Mouse (Mus musculus) MEL (cell line): ENCODE measurements at regions not wholly inside any gene's neighbourhood (a gene's known extent, or its start where the extent isn't known, plus 50 kb on each side); places are given as distances from the start of the nearest gene placed in this dataset.

Experiments
- DNase-seq: peaks from one replicate; pipeline ENCODE4 v3.0.0; 2011; ENCODE audit warnings: low read depth, low spot score
- H3K27ac ChIP-seq: 2 replicates; pipeline ENCODE4 v1.5.1; 2012; ENCODE audit warnings: low read depth, mild to moderate bottlenecking, control low read depth, low read length, moderate library complexity; ENCODE audit not compliant: control insufficient read depth
- H3K27me3 ChIP-seq, 2 experiments: fragments of 150-350 bp in 1 of 2; sonication (generic) in 1 of 2; 2 replicates each; pipeline ENCODE4 v1.6.1; 2012; ENCODE audit warnings: low read length in 2 of 2, mild to moderate bottlenecking in 2 of 2, improper control_type of control experiment in 1 of 2, moderate library complexity in 1 of 2; ENCODE audit not compliant: insufficient read depth in 2 of 2, control insufficient read depth in 1 of 2
- H3K36me3 ChIP-seq, 2 experiments: 2 replicates each; pipeline ENCODE4 v1.6.1; 2012 to 2014; ENCODE audit warnings: low read length in 2 of 2, improper control_type of control experiment in 1 of 2, inconsistent platforms in 1 of 2, mild to moderate bottlenecking in 1 of 2; ENCODE audit not compliant: insufficient read depth in 2 of 2, control insufficient read depth in 1 of 2
- H3K4me1 ChIP-seq, 2 experiments: fragments of 150-350 bp in 1 of 2; sonication (generic) in 1 of 2; 2 replicates each; pipeline ENCODE4 v1.6.1; 2012; ENCODE audit warnings: low read length in 2 of 2, improper control_type of control experiment in 1 of 2, mild to moderate bottlenecking in 1 of 2; ENCODE audit not compliant: insufficient read depth in 2 of 2, control insufficient read depth in 1 of 2
- H3K4me3 ChIP-seq, 2 experiments: fragments of 150-350 bp in 1 of 2; sonication (generic) in 1 of 2; 2 replicates each; pipeline ENCODE4 v1.5.1; 2012; ENCODE audit warnings: low read depth in 2 of 2, low read length in 2 of 2, mild to moderate bottlenecking in 2 of 2, moderate library complexity in 2 of 2, control low read depth in 1 of 2, improper control_type of control experiment in 1 of 2; ENCODE audit not compliant: control insufficient read depth in 1 of 2, insufficient read depth in 1 of 2
- H3K79me2 ChIP-seq: 2 replicates; pipeline ENCODE4 v1.6.1; 2012; ENCODE audit warnings: mild to moderate bottlenecking, low read length, moderate library complexity; ENCODE audit not compliant: control insufficient read depth, poor library complexity, insufficient read depth
- H3K9ac ChIP-seq: 2 replicates; pipeline ENCODE4 v1.6.1; 2012; ENCODE audit warnings: low read depth, mild to moderate bottlenecking, control low read depth, low read length, moderate library complexity; ENCODE audit not compliant: control insufficient read depth, poor library complexity, severe bottlenecking
- H3K9me3 ChIP-seq: fragments of 150-350 bp; sonication (generic); replicated peaks from 2 replicates; pipeline ENCODE4 v1.6.1; 2012; ENCODE audit warnings: mild to moderate bottlenecking, low read length, improper control_type of control experiment, moderate library complexity; ENCODE audit not compliant: insufficient read depth
- BHLHE40 ChIP-seq: IDR thresholded peaks from 2 replicates; pipeline ENCODE4 v1.6.1; 2012; ENCODE audit warnings: low read depth, mild to moderate bottlenecking, inconsistent platforms, low read length, improper control_type of control experiment, borderline replicate concordance
- CTCF ChIP-seq, 3 experiments: IDR thresholded peaks in 2 of 3; conservative IDR thresholded peaks in 1 of 3; 2 replicates each; pipeline ENCODE4 v1.5.1; 2011 to 2012; ENCODE audit warnings: low read length in 3 of 3, low read depth in 2 of 3, mild to moderate bottlenecking in 2 of 3, improper control_type of control experiment in 1 of 3, inconsistent platforms in 1 of 3, mixed read lengths in 1 of 3, moderate library complexity in 1 of 3; ENCODE audit not compliant: control insufficient read depth in 1 of 3, insufficient read depth in 1 of 3, poor library complexity in 1 of 3, severe bottlenecking in 1 of 3
- ELF1 ChIP-seq: IDR thresholded peaks from 2 replicates; pipeline ENCODE4 v1.6.1; 2014; ENCODE audit warnings: low read depth, mild to moderate bottlenecking, inconsistent platforms, low read length, improper control_type of control experiment, moderate library complexity
- GABPA ChIP-seq: IDR thresholded peaks from 2 replicates; pipeline ENCODE4 v1.6.1; 2012; ENCODE audit warnings: low read depth, mild to moderate bottlenecking, inconsistent platforms, low read length, improper control_type of control experiment, moderate library complexity
- KAT2A ChIP-seq: conservative IDR thresholded peaks from 2 replicates; pipeline ENCODE4 v1.6.1; 2012; ENCODE audit warnings: low read depth, low read length, improper control_type of control experiment, inconsistent platforms
- MAFK ChIP-seq: IDR thresholded peaks from 2 replicates; pipeline ENCODE4 v1.6.1; 2011; ENCODE audit warnings: low read depth, mild to moderate bottlenecking, low read length, improper control_type of control experiment, borderline replicate concordance
- MAX ChIP-seq: IDR thresholded peaks from 2 replicates; pipeline ENCODE4 v1.6.1; 2011; ENCODE audit warnings: low read length, improper control_type of control experiment
- MYB ChIP-seq: IDR thresholded peaks from 2 replicates; pipeline ENCODE4 v1.6.1; 2011; ENCODE audit warnings: mild to moderate bottlenecking, low read depth, low read length, improper control_type of control experiment
- NRF1 ChIP-seq: IDR thresholded peaks from 2 replicates; pipeline ENCODE4 v1.6.1; 2014; ENCODE audit warnings: low read depth, mild to moderate bottlenecking, inconsistent platforms, low read length, improper control_type of control experiment, moderate library complexity; ENCODE audit not compliant: poor library complexity, insufficient read depth, severe bottlenecking
- POLR2A ChIP-seq, 2 experiments: IDR thresholded peaks; 2 replicates each; pipeline ENCODE4 v1.6.1; 2011 to 2012; ENCODE audit warnings: low read length in 2 of 2, mild to moderate bottlenecking in 2 of 2, control low read depth in 1 of 2, improper control_type of control experiment in 1 of 2, low read depth in 1 of 2, moderate library complexity in 1 of 2; ENCODE audit not compliant: control insufficient read depth in 1 of 2, insufficient read depth in 1 of 2, poor library complexity in 1 of 2
- POLR2AphosphoS2 ChIP-seq: IDR thresholded peaks from 2 replicates; pipeline ENCODE4 v1.6.1; 2011; ENCODE audit warnings: low read length, improper control_type of control experiment
- RAD21 ChIP-seq: IDR thresholded peaks from 2 replicates; pipeline ENCODE4 v1.6.1; 2011; ENCODE audit warnings: mild to moderate bottlenecking, low read depth, low read length, improper control_type of control experiment
- RCOR1 ChIP-seq: IDR thresholded peaks from 2 replicates; pipeline ENCODE4 v1.6.1; 2012; ENCODE audit warnings: low read depth, mild to moderate bottlenecking, inconsistent platforms, low read length, improper control_type of control experiment
- UBTF ChIP-seq: IDR thresholded peaks from 2 replicates; pipeline ENCODE4 v1.6.1; 2012; ENCODE audit warnings: low read depth, mild to moderate bottlenecking, inconsistent platforms, low read length, improper control_type of control experiment, moderate library complexity, borderline replicate concordance; ENCODE audit not compliant: insufficient read depth
- USF1 ChIP-seq: IDR thresholded peaks from 2 replicates; pipeline ENCODE4 v1.6.1; 2014; ENCODE audit warnings: low read depth, mild to moderate bottlenecking, inconsistent platforms, low read length, improper control_type of control experiment, moderate library complexity
- USF2 ChIP-seq, 2 experiments: IDR thresholded peaks; 2 replicates each; pipeline ENCODE4 v1.6.1; 2011 to 2012; ENCODE audit warnings: improper control_type of control experiment in 2 of 2, low read length in 2 of 2, borderline replicate concordance in 1 of 2, inconsistent platforms in 1 of 2, low read depth in 1 of 2, mild to moderate bottlenecking in 1 of 2; ENCODE audit not compliant: insufficient read depth in 1 of 2
- ZC3H11A ChIP-seq: IDR thresholded peaks from 2 replicates; pipeline ENCODE4 v1.6.1; 2012; ENCODE audit warnings: low read depth, mild to moderate bottlenecking, inconsistent platforms, low read length, improper control_type of control experiment

GRCm38 (mm10) chr2:166360786-166361185 is 205.3 kb upstream of the Sulf2 start:
- no peaks in the 10 kb centered on the region; a peak in 1 of 4 replicates for H3K27me3 ChIP-seq
- TF ChIP-seq MYB (no peak), USF1 (no peak), UBTF (no peak), NRF1 (no peak), ZC3H11A (no peak), POLR2AphosphoS2 (no peak)
- TF ChIP-seq, all 39 proteins: peak for 0
- Histone ChIP-seq H3K36me3 (no peaks in the 10 kb centered on the region), H3K9ac (no peak overlapping the region), H3K9me3 (no peaks in the 10 kb centered on the region), H3K27ac (no peak overlapping the region), H3K4me1 (no peaks in the 10 kb centered on the region), H3K4me3 (no peak overlapping the region), H3K79me2 (no peaks in the 10 kb centered on the region)
- no peak for DNase-seq

DNA sequence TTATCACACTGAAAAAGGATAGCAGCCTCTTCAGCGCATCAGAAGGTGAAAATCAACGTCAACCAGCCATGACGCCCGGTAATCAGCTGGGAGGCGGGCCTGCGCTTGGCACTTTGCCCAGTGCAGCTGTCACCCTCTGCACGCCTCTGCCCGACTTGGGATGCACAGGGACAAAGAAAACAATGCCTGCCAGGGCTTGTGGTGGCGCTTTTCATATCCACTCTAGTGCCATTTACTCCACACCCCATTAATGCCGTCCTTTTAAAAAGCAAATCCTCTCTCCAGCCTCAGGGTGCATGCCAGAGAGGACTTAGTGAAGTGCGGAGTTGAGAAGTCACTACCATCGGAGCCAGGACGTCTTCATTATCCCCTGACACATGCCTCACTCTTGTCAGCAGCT is 204.5 kb upstream of the Sulf2 start:
- H3K36me3 ChIP-seq: no peaks in the 10 kb centered on the region
- no peak overlapping the region for H3K4me3 ChIP-seq
- no peaks in the 10 kb centered on the region; a peak in 1 of 4 replicates for H3K27me3 ChIP-seq
- no peak overlapping the region for H3K9ac ChIP-seq
- no peak for DNase-seq
- H3K79me2 ChIP-seq: no peaks in the 10 kb centered on the region
- no peaks in the 10 kb centered on the region for H3K4me1 ChIP-seq
- TF ChIP-seq RAD21 (no peak), NRF1 (no peak), RCOR1 (no peak), KAT2A (no peak), GABPA (no peak), MAFK (no peak), USF2 (IDR thresholded peaks at IDR 0.05; ENCODE audit: borderline replicate concordance in 1 of 2, insufficient read depth in 1 of 2, low read depth in 1 of 2, low read length in 2 of 2) (no peak), BHLHE40 (no peak), MAX (no peak), CTCF (IDR thresholded peaks at IDR 0.05 in 2 of 3, conservative IDR thresholded peaks at IDR 0.05 in 1 of 3; ENCODE audit: control insufficient read depth in 1 of 3, insufficient read depth in 1 of 3, low read depth in 2 of 3, low read length in 3 of 3, poor library complexity in 1 of 3, severe bottlenecking in 1 of 3) (no peak), POLR2A (IDR thresholded peaks at IDR 0.05; ENCODE audit: control insufficient read depth in 1 of 2, insufficient read depth in 1 of 2, low read depth in 1 of 2, low read length in 2 of 2, poor library complexity in 1 of 2) (no peak), ELF1 (no peak)
- H3K27ac ChIP-seq: no peak overlapping the region
- H3K9me3 ChIP-seq: no peaks in the 10 kb centered on the region
